Mouse (Mus musculus): ENCODE data around the gene Zfp777. TPM values are rescaled to one million over a fixed set of nuclear protein-coding genes. Genes with fewer than 3 reads are reported as not detected.

Zfp777 gene
- polyA plus RNA-seq, 1 experiment from 2014 or later: 7.5 TPM

Small RNA genes lying within 50 kb of the gene (microRNA-seq; reads per million reads assigned to microRNA genes)
- gene Gm24563 (ENCODE audit: borderline number of aligned reads): not detected

Other genes starting within 250 kb of the Zfp777 start
- 262 and 270 TPM in 2 replicates for gene Pdia4, start 235.5 kb downstream of the Zfp777 start, polyA plus RNA-seq (2014; fragmentation: Nextera tagmentation; extraction: Ambion mirVana)
- gene Zfp786, start 218.0 kb downstream of the Zfp777 start, polyA plus RNA-seq (2014; fragmentation: Nextera tagmentation; extraction: Ambion mirVana): 1.9 and 2.4 TPM in 2 replicates
- 8.0 and 8.1 TPM in 2 replicates for gene Zfp398, start 213.2 kb downstream of the Zfp777 start, polyA plus RNA-seq (2014; fragmentation: Nextera tagmentation; extraction: Ambion mirVana)
- gene Zfp282, start 171.7 kb downstream of the Zfp777 start, polyA plus RNA-seq (2014; fragmentation: Nextera tagmentation; extraction: Ambion mirVana): 13.6 and 15.7 TPM in 2 replicates
- 12.5 and 13.6 TPM in 2 replicates for gene Zfp212, start 128.4 kb downstream of the Zfp777 start, polyA plus RNA-seq (2014; fragmentation: Nextera tagmentation; extraction: Ambion mirVana)
- gene Zfp956, start 95.5 kb downstream of the Zfp777 start, polyA plus RNA-seq (2014; fragmentation: Nextera tagmentation; extraction: Ambion mirVana): 9.4 and 11.4 TPM in 2 replicates
- 21.2 and 21.6 TPM in 2 replicates for gene Zfp746, start 37.7 kb upstream of the Zfp777 start, polyA plus RNA-seq (2014; fragmentation: Nextera tagmentation; extraction: Ambion mirVana)

Data from embryonic facial prominence, embryonic 14.5 days (tissue).